Mouse (Mus musculus): ENCODE measurements around the gene Zfp668.

The Zfp668 gene

GRCm38 (mm10) chr7:127895442-127895841 is 18.8 kb upstream of the Zfp668 start, which contains the start of the genes Gm21974 and Vkorc1:
Gene Gm21974 (minus strand): TSS chr7:127895454.
Gene Vkorc1 (minus strand): TSS chr7:127895617.
- WGBS: under 1% methylated on average over 26 of the region's 26 CpGs

- WGBS: 84% methylated on average over 5 of the region's 5 CpGs
Measured at GRCm38 (mm10) chr7:127894480-127894879, 17.9 kb upstream of the Zfp668 start.

- WGBS: 46% methylated on average over 4 of the region's 4 CpGs
Measured at GRCm38 (mm10) chr7:127890798-127891197, 14.2 kb upstream of the Zfp668 start, which contains the start of gene Prss53. Gene Prss53 (minus strand): TSS chr7:127890970.

GRCm38 (mm10) chr7:127888821-127889220 is 12.2 kb upstream of the Zfp668 start:
- 64% methylated on average over 3 of the region's 3 CpGs for WGBS

GRCm38 (mm10) chr7:127887781-127888180 is 11.2 kb upstream of the Zfp668 start:
- 69% methylated on average over 3 of the region's 3 CpGs for WGBS

GRCm38 (mm10) chr7:127887191-127887590 is 10.6 kb upstream of the Zfp668 start:
- WGBS: 70% methylated on average over 8 of the region's 8 CpGs

- WGBS: 77% methylated on average over 6 of the region's 6 CpGs
Measured at GRCm38 (mm10) chr7:127886551-127886950, 9.9 kb upstream of the Zfp668 start.

- 48% methylated on average over 6 of the region's 6 CpGs for WGBS
Measured at GRCm38 (mm10) chr7:127885951-127886350, 9.3 kb upstream of the Zfp668 start.

- 77% methylated on average over 12 of the region's 12 CpGs for WGBS
Measured at GRCm38 (mm10) chr7:127880431-127880830, 3.8 kb upstream of the Zfp668 start.

- WGBS: 96% methylated on average over 9 of the region's 9 CpGs
Measured at GRCm38 (mm10) chr7:127879301-127879700, 2.7 kb upstream of the Zfp668 start.

GRCm38 (mm10) chr7:127876041-127876466 is 574 bp downstream of the Zfp668 start, which contains the start of gene Zfp646:
Gene Zfp646 (plus strand): TSS chr7:127876221.
- under 1% methylated on average over 41 of the region's 41 CpGs for WGBS

- 1% methylated on average over 38 of the region's 43 CpGs for WGBS
Measured at GRCm38 (mm10) chr7:127875627-127876001, 1.0 kb downstream of the Zfp668 start.

- WGBS: 4% methylated on average over 20 of the region's 20 CpGs
Measured at GRCm38 (mm10) chr7:127874812-127875626, 1.6 kb downstream of the Zfp668 start.

- 66% methylated on average over 5 of the region's 5 CpGs for WGBS
Measured at GRCm38 (mm10) chr7:127870136-127870821, 6.3 kb downstream of the Zfp668 start.

- 33% methylated on average over 3 of the region's 3 CpGs for WGBS
Measured at GRCm38 (mm10) chr7:127869149-127869810, 7.3 kb downstream of the Zfp668 start.

- 98% methylated on average over 18 of the region's 18 CpGs for WGBS
Measured at GRCm38 (mm10) chr7:127867641-127868040, 9.0 kb downstream of the Zfp668 start.

GRCm38 (mm10) chr7:127866434-127866833 is 10.2 kb downstream of the Zfp668 start:
- WGBS: 94% methylated on average over 12 of the region's 12 CpGs

GRCm38 (mm10) chr7:127858258-127858657 is 18.4 kb downstream of the Zfp668 start:
- WGBS: 96% methylated on average over 6 of the region's 6 CpGs

- 57% methylated on average over 5 of the region's 5 CpGs for WGBS
Measured at GRCm38 (mm10) chr7:127850906-127851305, 25.7 kb downstream of the Zfp668 start.

GRCm38 (mm10) chr7:127849973-127850875 is 26.4 kb downstream of the Zfp668 start:
- WGBS: 61% methylated on average over 6 of the region's 6 CpGs

All from cerebral cortex, adult 2 months (tissue).